Mouse (Mus musculus): ENCODE data around the gene Gm6356. TPM values are rescaled to one million over a fixed set of nuclear protein-coding genes. Genes with fewer than 3 reads are reported as not detected.
"Not testable (repeated sequence)": the region's sequence is repeated elsewhere in the genome, so short reads cannot be mapped to it uniquely, and the experiment has no call there.

Gene Gm6356
- not detected for total RNA-seq (2021)

DNA sequence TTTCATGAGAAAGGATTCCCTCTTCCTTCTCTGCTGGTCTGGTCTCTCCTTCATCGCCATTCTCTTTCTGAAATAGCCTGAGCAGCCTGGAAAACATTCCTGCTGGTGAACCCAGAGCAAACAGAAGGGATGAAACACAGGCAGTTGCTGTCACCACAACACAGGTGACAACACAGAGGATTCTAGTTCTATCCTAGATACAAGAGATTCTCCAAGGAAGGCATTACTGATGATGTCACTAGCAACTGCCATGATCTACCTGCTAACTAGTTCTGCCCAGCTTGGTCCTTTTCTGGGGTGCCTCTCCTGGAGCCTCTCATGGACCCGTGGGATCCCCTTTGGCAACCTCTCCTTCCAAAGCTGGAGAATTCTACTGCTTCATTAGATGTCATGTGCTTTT is at the start of gene Gm6356:
Gene Gm6356, minus strand, starts transcription at position 101 of the 400 bp plus-strand sequence.
- intact Hi-C loops (cut with DNase I); DNase-seq: not testable (repeated sequence)

Other genes with a start within 250 kb of the Gm6356 start
- 10 to 100 TPM; 14.5 to 15.8 TPM for gene Gm3636, start 231.5 kb downstream of the Gm6356 start, total RNA-seq (2021)
- gene Gm8362, start 199.4 kb downstream of the Gm6356 start, total RNA-seq (2021), result under 1 TPM; 0.52 to 0.97 TPM
- under 1 TPM in 1 of 2 experiments, not detected in 1; 0.70 TPM for gene Gm3642, start 133.5 kb downstream of the Gm6356 start, total RNA-seq (2021)
- 1 to 10 TPM; 5.8 to 8.3 TPM for gene Gm3667, start 83.9 kb downstream of the Gm6356 start, total RNA-seq (2021)
- gene Gm10406, start 53.6 kb upstream of the Gm6356 start, total RNA-seq (2021), result 1 to 10 TPM; 2.7 to 3.5 TPM
- gene Gm3685, start 71.2 kb upstream of the Gm6356 start, total RNA-seq (2021), result not detected
- 1 to 10 TPM; 6.7 TPM for gene Gm3696, start 126.8 kb upstream of the Gm6356 start, total RNA-seq (2021)
- gene Gm6676, start 151.6 kb upstream of the Gm6356 start, total RNA-seq (2021), result not detected
- 1 to 10 TPM; 3.8 to 4.7 TPM for gene Gm3512, start 200.7 kb upstream of the Gm6356 start, total RNA-seq (2021)
- not detected for gene Gm16434, start 220.7 kb upstream of the Gm6356 start, total RNA-seq (2021)